Mouse (Mus musculus): Measurements from ENCODE around the gene Spink8. TPM values are rescaled to one million over a fixed set of nuclear protein-coding genes. Genes with fewer than 3 reads are reported as not detected.
"Not testable (repeated sequence)": the region's sequence is repeated elsewhere in the genome, so short reads cannot be mapped to it uniquely, and the experiment has no call there.

Spink8 gene
- total RNA-seq (2014; rRNA removed) (not detected in 2 replicates), polyA plus RNA-seq (2012; rRNA removed) (not detected in 2 replicates)

GRCm38 (mm10) chr9:109811980-109812379 lies at the start of gene Spink8:
Gene Spink8, plus strand, starts transcription at chr9:109812280.
- Histone ChIP-seq H3K27me3 (ENCODE audit: control insufficient read depth, insufficient read depth, low read length) (no peaks in the 10 kb centered on the region), H3K9ac (ENCODE audit: low read depth, low read length) (no peak within 1 kb of the TSS), H3K4me1 (ENCODE audit: control insufficient read depth, insufficient read depth, low read length) (no peaks in the 10 kb centered on the region), H3K4me3 (ENCODE audit: insufficient read depth, low read depth, low read length) (no peak within 1 kb of the TSS), H3K36me3 (ENCODE audit: control insufficient read depth, insufficient read depth, low read length) (no peaks in the 10 kb centered on the region), H3K79me2 (ENCODE audit: control insufficient read depth, insufficient read depth, low read length) (no peaks in the 10 kb centered on the region), H3K27ac (replicated peaks; ENCODE audit: insufficient read depth, low read depth, low read length) (no peak within 1 kb of the TSS)
- WGBS: 85% methylated on average over 1 of the region's 1 CpGs
- no peak for TF ChIP-seq CTCF (IDR thresholded peaks at IDR 0.05; ENCODE audit: low read depth, low read length)
- no peak for TF ChIP-seq POLR2A (IDR thresholded peaks at IDR 0.05; ENCODE audit: extremely low read depth, insufficient read depth, low read length)
- no peak for DNase-seq (ENCODE audit: extremely low read depth, low read depth, low spot score)

- not testable (repeated sequence) for DNase-seq (ENCODE audit: extremely low read depth, low read depth, low spot score)
Measured at GRCm38 (mm10) chr9:109766841-109767240, 45.2 kb upstream of the Spink8 start.

GRCm38 (mm10) chr9:109790570-109790969 lies 21.5 kb upstream of the Spink8 start, which contains the start of gene Fbxw27:
Gene Fbxw27, minus strand, starts transcription at chr9:109790670.
- WGBS: 81% methylated on average over 4 of the region's 4 CpGs
- not testable (repeated sequence) for H3K4me3 ChIP-seq (ENCODE audit: insufficient read depth, low read depth, low read length); H3K27me3 ChIP-seq (ENCODE audit: control insufficient read depth, insufficient read depth, low read length); H3K79me2 ChIP-seq (ENCODE audit: control insufficient read depth, insufficient read depth, low read length); H3K4me1 ChIP-seq (ENCODE audit: control insufficient read depth, insufficient read depth, low read length); H3K27ac ChIP-seq (replicated peaks; ENCODE audit: insufficient read depth, low read depth, low read length); H3K36me3 ChIP-seq (ENCODE audit: control insufficient read depth, insufficient read depth, low read length); DNase-seq (ENCODE audit: extremely low read depth, low read depth, low spot score); H3K9ac ChIP-seq (ENCODE audit: low read depth, low read length)

More at GRCm38 (mm10) chr9:109766841-109767240, 45.2 kb upstream of the Spink8 start:
- not testable (repeated sequence) for H3K27ac ChIP-seq (replicated peaks; ENCODE audit: insufficient read depth, low read depth, low read length); H3K4me3 ChIP-seq (ENCODE audit: insufficient read depth, low read depth, low read length); H3K36me3 ChIP-seq (ENCODE audit: control insufficient read depth, insufficient read depth, low read length); H3K79me2 ChIP-seq (ENCODE audit: control insufficient read depth, insufficient read depth, low read length); H3K27me3 ChIP-seq (ENCODE audit: control insufficient read depth, insufficient read depth, low read length); H3K4me1 ChIP-seq (ENCODE audit: control insufficient read depth, insufficient read depth, low read length); H3K9ac ChIP-seq (ENCODE audit: low read depth, low read length)
- WGBS: 75% methylated on average over 1 of the region's 1 CpGs

- no peaks in the 10 kb centered on the region for H3K36me3 ChIP-seq (ENCODE audit: control insufficient read depth, insufficient read depth, low read length)
- no peak overlapping the region for H3K27ac ChIP-seq (replicated peaks; ENCODE audit: insufficient read depth, low read depth, low read length)
- 95% methylated on average over 2 of the region's 2 CpGs for WGBS
- no peak for TF ChIP-seq POLR2A (IDR thresholded peaks at IDR 0.05; ENCODE audit: extremely low read depth, insufficient read depth, low read length)
- no peak for TF ChIP-seq CTCF (IDR thresholded peaks at IDR 0.05; ENCODE audit: low read depth, low read length)
- H3K4me3 ChIP-seq (ENCODE audit: insufficient read depth, low read depth, low read length): no peak overlapping the region
- H3K4me1 ChIP-seq (ENCODE audit: control insufficient read depth, insufficient read depth, low read length): no peaks in the 10 kb centered on the region
- no peak overlapping the region for H3K9ac ChIP-seq (ENCODE audit: low read depth, low read length)
- no peaks in the 10 kb centered on the region for H3K79me2 ChIP-seq (ENCODE audit: control insufficient read depth, insufficient read depth, low read length)
- no peak for DNase-seq (ENCODE audit: extremely low read depth, low read depth, low spot score)
- H3K27me3 ChIP-seq (ENCODE audit: control insufficient read depth, insufficient read depth, low read length): no peaks in the 10 kb centered on the region
Measured at GRCm38 (mm10) chr9:109795221-109795620, 16.9 kb upstream of the Spink8 start.

GRCm38 (mm10) chr9:109795811-109796210 lies 16.3 kb upstream of the Spink8 start:
- no peaks in the 10 kb centered on the region for H3K27me3 ChIP-seq (ENCODE audit: control insufficient read depth, insufficient read depth, low read length)
- no peak overlapping the region for H3K4me3 ChIP-seq (ENCODE audit: insufficient read depth, low read depth, low read length)
- H3K4me1 ChIP-seq (ENCODE audit: control insufficient read depth, insufficient read depth, low read length): no peaks in the 10 kb centered on the region
- H3K27ac ChIP-seq (replicated peaks; ENCODE audit: insufficient read depth, low read depth, low read length): no peak overlapping the region
- WGBS: 76% methylated on average over 2 of the region's 2 CpGs
- no peak for TF ChIP-seq CTCF (IDR thresholded peaks at IDR 0.05; ENCODE audit: low read depth, low read length)
- TF ChIP-seq POLR2A (IDR thresholded peaks at IDR 0.05; ENCODE audit: extremely low read depth, insufficient read depth, low read length): no peak
- no peak overlapping the region for H3K9ac ChIP-seq (ENCODE audit: low read depth, low read length)
- no peaks in the 10 kb centered on the region for H3K36me3 ChIP-seq (ENCODE audit: control insufficient read depth, insufficient read depth, low read length)
- no peak for DNase-seq (ENCODE audit: extremely low read depth, low read depth, low spot score)
- no peaks in the 10 kb centered on the region for H3K79me2 ChIP-seq (ENCODE audit: control insufficient read depth, insufficient read depth, low read length)

- TF ChIP-seq POLR2A (IDR thresholded peaks at IDR 0.05; ENCODE audit: extremely low read depth, insufficient read depth, low read length) (no peak), CTCF (IDR thresholded peaks at IDR 0.05; ENCODE audit: low read depth, low read length) (peak; percentile 57)
- no peaks in the 10 kb centered on the region for H3K27me3 ChIP-seq (ENCODE audit: control insufficient read depth, insufficient read depth, low read length)
- H3K4me3 ChIP-seq (ENCODE audit: insufficient read depth, low read depth, low read length): no peak overlapping the region
- no peak overlapping the region for H3K9ac ChIP-seq (ENCODE audit: low read depth, low read length)
- 83% methylated on average over 1 of the region's 1 CpGs for WGBS
- no peak overlapping the region for H3K27ac ChIP-seq (replicated peaks; ENCODE audit: insufficient read depth, low read depth, low read length)
- no peaks in the 10 kb centered on the region for H3K36me3 ChIP-seq (ENCODE audit: control insufficient read depth, insufficient read depth, low read length)
- DNase-seq (ENCODE audit: extremely low read depth, low read depth, low spot score): peak; percentile 2
- no peaks in the 10 kb centered on the region for H3K79me2 ChIP-seq (ENCODE audit: control insufficient read depth, insufficient read depth, low read length)
- H3K4me1 ChIP-seq (ENCODE audit: control insufficient read depth, insufficient read depth, low read length): no peaks in the 10 kb centered on the region
Measured at GRCm38 (mm10) chr9:109798051-109798450, 14.0 kb upstream of the Spink8 start.

GRCm38 (mm10) chr9:109805596-109805995 lies 6.5 kb upstream of the Spink8 start:
- H3K79me2 ChIP-seq (ENCODE audit: control insufficient read depth, insufficient read depth, low read length); H3K4me3 ChIP-seq (ENCODE audit: insufficient read depth, low read depth, low read length); H3K27ac ChIP-seq (replicated peaks; ENCODE audit: insufficient read depth, low read depth, low read length); H3K27me3 ChIP-seq (ENCODE audit: control insufficient read depth, insufficient read depth, low read length); H3K4me1 ChIP-seq (ENCODE audit: control insufficient read depth, insufficient read depth, low read length); H3K36me3 ChIP-seq (ENCODE audit: control insufficient read depth, insufficient read depth, low read length); DNase-seq (ENCODE audit: extremely low read depth, low read depth, low spot score); H3K9ac ChIP-seq (ENCODE audit: low read depth, low read length): not testable (repeated sequence)
- 75% methylated on average over 2 of the region's 2 CpGs for WGBS

Data from liver, adult 2 months (tissue).